Mouse (Mus musculus) hindbrain, postnatal 0 days (tissue): ENCODE measurements around the gene Arid1a. TPM values are rescaled to one million over a fixed set of nuclear protein-coding genes. Genes with fewer than 3 reads are reported as not detected.

Experiments
- ATAC-seq: fragments of 200-750 bp; cut with Nextera tagmentation; 2 replicates; pipeline ENCODE4 v1.8.0; 2017; ENCODE audit warnings: mild to moderate bottlenecking, moderate TSS enrichment, moderate library complexity
- DNase-seq: peaks from one replicate; pipeline ENCODE4 v3.0.0-alpha.2; 2015; ENCODE audit warnings: low spot score
- H3K27ac ChIP-seq: fragments of 300-500 bp; sonication (generic); 2 replicates; pipeline ENCODE4 v1.5.1; 2014; ENCODE audit warnings: mild to moderate bottlenecking
- H3K27me3 ChIP-seq: fragments of 300-500 bp; sonication (generic); 2 replicates; pipeline ENCODE4 v1.6.1; 2014; ENCODE audit warnings: low read length, mixed read lengths; ENCODE audit not compliant: insufficient read depth
- H3K36me3 ChIP-seq: fragments of 300-500 bp; sonication (generic); 2 replicates; pipeline ENCODE4 v1.6.1; 2014; ENCODE audit warnings: low read length, mixed read lengths; ENCODE audit not compliant: insufficient read depth
- H3K4me1 ChIP-seq: fragments of 300-500 bp; sonication (generic); 2 replicates; pipeline ENCODE4 v1.6.1; 2014; ENCODE audit warnings: antibody characterized with exemption, low read length, mixed read lengths; ENCODE audit not compliant: insufficient read depth
- H3K4me2 ChIP-seq: fragments of 300-500 bp; sonication (generic); 2 replicates; pipeline ENCODE4 v1.6.1; 2014; ENCODE audit warnings: low read depth, mild to moderate bottlenecking, low read length, moderate library complexity, mixed read lengths
- H3K4me3 ChIP-seq: fragments of 300-500 bp; sonication (generic); 2 replicates; pipeline ENCODE4 v1.5.1; 2014; ENCODE audit warnings: low read length
- H3K9ac ChIP-seq: fragments of 300-500 bp; sonication (generic); replicated peaks from 2 replicates; pipeline ENCODE4 v1.6.1; 2014; ENCODE audit warnings: mild to moderate bottlenecking, low read length, moderate library complexity, mixed read lengths
- H3K9me3 ChIP-seq: fragments of 300-500 bp; sonication (generic); 2 replicates; pipeline ENCODE4 v1.6.1; 2016; ENCODE audit warnings: low read length, mixed read lengths
- CTCF ChIP-seq: IDR thresholded peaks from 2 replicates; pipeline ENCODE4 v1.5.1; 2016; ENCODE audit warnings: antibody characterized with exemption, control low read depth, low read depth
- WGBS: fragments of 180-500 bp; shearing (Covaris S2); extraction: QIAGEN DNeasy Blood & Tissue Kit; methylation state at CpG from one replicate; pipeline ENCODE4 v1.1.7; 2014; 5-methylcytosine and 5-hydroxymethylcytosine counted together
- polyA plus RNA-seq: library from polyadenylated mRNA; unstranded; fragments of >200 nt; fragmentation: Nextera tagmentation; extraction: Ambion mirVana; gene quantifications from 2 replicates; pipeline ENCODE4 v1.2.1, GENCODE M21; 2015
- total RNA-seq: library from RNA; depleted of rRNA; stranded (reverse); fragments of >200 nt; gene quantifications from 2 replicates; pipeline ENCODE4 v1.2.3, GENCODE M21; 2014

Gene Arid1a
- total and polyA plus RNA-seq, 2 experiments from 2014 or later = 17.6 to 54.1 TPM

DNA sequence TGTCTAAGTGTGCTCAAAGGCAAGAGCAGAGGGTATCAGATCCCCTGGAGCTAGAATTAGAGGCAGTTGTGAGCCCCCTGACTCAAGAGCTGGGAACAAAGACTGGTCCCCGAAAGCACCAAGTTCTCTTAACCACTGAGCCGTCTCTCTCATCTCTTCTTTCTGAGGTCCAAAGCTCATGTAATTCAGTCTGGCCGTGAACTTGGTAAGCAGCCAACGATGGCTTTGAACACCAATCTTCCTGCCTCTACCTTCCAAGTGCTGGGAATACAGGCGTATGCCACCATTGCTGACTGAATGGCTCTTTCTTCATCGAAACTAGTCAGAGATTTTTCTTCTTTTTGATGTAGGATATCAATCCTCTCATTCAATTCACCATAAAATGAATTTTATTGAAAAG, 6.5 kb upstream of the Arid1a start:
- Histone ChIP-seq H3K36me3 (no peaks in the 10 kb centered on the region), H3K4me3 (no peak overlapping the region), H3K9ac (no peak overlapping the region), H3K9me3 (no peaks in the 10 kb centered on the region), H3K27me3 (no peaks in the 10 kb centered on the region), H3K27ac (no peak overlapping the region), H3K4me2 (no peak overlapping the region), H3K4me1 (no peaks in the 10 kb centered on the region)
- ATAC-seq (no peak), DNase-seq (no peak)
- 66% methylated on average over 6 of the region's 6 CpGs for WGBS
- TF ChIP-seq CTCF = no peak

GRCm38 (mm10) chr4:133759659-133760058, 3.1 kb upstream of the Arid1a start:
- TF ChIP-seq CTCF = no peak
- no peaks in the 10 kb centered on the region for H3K27me3 ChIP-seq

DNA sequence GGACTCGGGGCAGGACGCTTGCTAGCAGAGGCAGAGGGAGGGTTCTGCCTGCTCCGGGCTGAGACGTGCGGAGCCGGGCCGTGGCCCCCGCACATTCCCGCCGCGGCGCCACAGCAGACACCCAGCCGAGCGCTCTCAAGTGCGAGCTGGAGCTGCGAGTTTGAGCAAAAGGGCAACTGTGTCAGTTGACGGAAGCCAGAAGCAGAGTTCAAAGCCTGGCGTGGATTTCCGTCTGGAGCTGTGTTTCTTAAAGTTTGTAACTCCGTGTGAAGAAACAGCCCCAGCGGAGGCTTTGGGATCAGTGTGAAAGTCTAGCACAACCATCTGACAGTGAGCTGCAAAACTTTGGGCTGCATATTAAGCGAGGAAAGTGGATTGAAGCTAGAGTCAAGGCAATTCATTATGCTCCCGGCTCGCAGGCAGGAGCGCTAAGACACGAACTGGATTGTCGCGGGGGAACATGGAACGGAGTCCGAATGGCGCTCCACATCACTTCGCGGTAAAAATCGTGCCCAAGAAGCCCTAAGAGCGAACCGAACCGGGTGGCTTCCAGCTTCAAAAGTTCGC, 783 bp upstream of the Arid1a start:
- no peaks in the 10 kb centered on the region for H3K27me3 ChIP-seq
- TF ChIP-seq CTCF = no peak
- H3K4me1 ChIP-seq = peaks cover 17% of the 10 kb centered on the region
- H3K4me2 ChIP-seq = peak overlapping the region; percentile 90
- DNase-seq = peak; percentile 96
- peak; percentile 60 for ATAC-seq
- peak overlapping the region; percentile 98 for H3K27ac ChIP-seq
- H3K9me3 ChIP-seq = no peaks in the 10 kb centered on the region
- H3K9ac ChIP-seq = peak overlapping the region; percentile 63
- no peaks in the 10 kb centered on the region for H3K36me3 ChIP-seq
- WGBS = under 1% methylated on average over 38 of the region's 38 CpGs
- H3K4me3 ChIP-seq = peak overlapping the region; percentile 56

More at GRCm38 (mm10) chr4:133759659-133760058, 3.1 kb upstream of the Arid1a start:
- Histone ChIP-seq H3K27ac (no peak overlapping the region), H3K9me3 (no peaks in the 10 kb centered on the region), H3K4me2 (no peak overlapping the region), H3K4me3 (no peak overlapping the region), H3K9ac (no peak overlapping the region), H3K4me1 (peaks cover 14% of the 10 kb centered on the region), H3K36me3 (no peaks in the 10 kb centered on the region)
- ATAC-seq (no peak), DNase-seq (no peak)
- 87% methylated on average over 8 of the region's 8 CpGs for WGBS

GRCm38 (mm10) chr4:133755861-133756371, 653 bp downstream of the Arid1a start:
- Histone ChIP-seq H3K27ac (peak overlapping the region; percentile 98), H3K4me2 (peak overlapping the region; percentile 90), H3K9ac (peak overlapping the region; percentile 63; the same call in 1 of the 2 replicates), H3K4me3 (peak overlapping the region; percentile 56), H3K36me3 (no peaks in the 10 kb centered on the region), H3K27me3 (no peaks in the 10 kb centered on the region), H3K9me3 (no peaks in the 10 kb centered on the region), H3K4me1 (peaks cover 17% of the 10 kb centered on the region)
- 6% methylated on average over 11 of the region's 11 CpGs for WGBS
- TF ChIP-seq CTCF = no peak
- no peak for ATAC-seq
- DNase-seq = peak; percentile 59

DNA sequence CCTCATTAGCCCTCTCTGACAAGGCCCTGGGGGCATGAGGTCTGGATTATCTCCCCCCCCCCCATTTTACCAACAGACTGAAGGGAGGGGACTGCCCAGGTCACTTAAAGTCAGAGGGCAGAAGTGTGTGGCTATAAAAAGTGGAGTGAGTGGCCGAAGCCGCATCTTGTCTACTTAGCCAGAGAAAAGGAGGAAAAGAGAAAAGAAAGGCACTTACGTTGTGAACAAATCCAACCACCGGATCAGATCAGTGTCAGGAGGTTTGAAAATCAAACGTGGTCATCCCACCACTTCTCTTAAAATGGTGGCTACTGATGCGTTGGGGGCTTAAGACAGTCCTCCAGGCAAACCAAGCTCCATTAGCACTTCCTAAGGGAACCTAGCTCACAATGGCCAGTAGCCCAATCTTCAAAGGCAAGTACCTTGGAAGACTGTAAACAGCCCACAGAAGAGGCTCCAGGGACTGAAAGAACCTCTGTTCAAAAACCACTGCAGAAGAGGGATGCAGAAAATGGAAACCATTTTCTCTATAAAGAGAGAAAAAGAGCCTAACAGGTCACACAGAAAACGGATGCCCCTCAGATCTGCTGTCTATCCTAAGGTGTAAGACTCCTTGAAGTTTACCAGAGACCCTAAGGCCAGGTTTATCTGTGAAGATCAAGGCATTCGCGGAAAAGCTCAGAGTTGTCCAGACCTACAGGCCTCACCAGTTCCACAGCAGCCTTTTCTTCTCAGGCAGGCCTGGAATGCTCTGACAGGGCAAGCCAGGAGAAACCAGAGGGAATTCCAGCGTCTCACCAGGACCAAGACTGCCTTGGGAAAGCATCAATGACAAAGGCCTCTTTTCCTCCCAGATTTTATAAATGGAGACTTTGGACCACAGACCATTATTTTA, 1.5 kb downstream of the Arid1a start:
- Histone ChIP-seq H3K9ac (peak overlapping the region; percentile 100), H3K36me3 (no peaks in the 10 kb centered on the region), H3K4me3 (peak overlapping the region; percentile 100), H3K27ac (peak overlapping the region; percentile 98), H3K27me3 (no peaks in the 10 kb centered on the region), H3K4me2 (peak overlapping the region; percentile 90), H3K9me3 (no peaks in the 10 kb centered on the region), H3K4me1 (peaks cover 24% of the 10 kb centered on the region)
- DNase-seq = no peak
- no peak for TF ChIP-seq CTCF
- 13% methylated on average over 10 of the region's 10 CpGs for WGBS
- no peak for ATAC-seq

DNA sequence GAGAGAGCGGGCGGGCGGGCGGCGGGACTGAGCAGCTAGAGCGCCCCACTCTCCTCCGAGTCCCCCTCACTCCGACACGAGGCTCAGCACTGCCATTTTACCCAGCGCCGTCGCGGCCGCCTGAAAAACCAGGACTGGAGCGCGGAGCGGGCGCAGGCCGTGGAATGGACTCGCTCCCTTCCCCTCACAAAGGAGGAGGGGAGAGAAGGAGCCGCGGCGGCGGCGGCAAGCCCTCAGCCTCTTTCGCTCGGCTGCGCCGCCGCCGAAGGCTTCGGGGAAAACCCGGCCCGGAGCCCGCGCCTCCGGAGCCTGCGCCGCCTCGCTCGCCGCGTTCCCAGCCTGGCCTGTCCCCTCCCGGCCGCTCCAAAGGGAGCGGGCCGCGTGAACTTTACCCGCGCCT, 2.3 kb downstream of the Arid1a start:
- H3K4me3 ChIP-seq = peak overlapping the region; percentile 100
- WGBS = under 1% methylated on average over 17 of the region's 50 CpGs
- peaks cover 26% of the 10 kb centered on the region for H3K4me1 ChIP-seq
- H3K27me3 ChIP-seq = no peaks in the 10 kb centered on the region
- H3K36me3 ChIP-seq = no peaks in the 10 kb centered on the region
- no peak for TF ChIP-seq CTCF
- H3K9ac ChIP-seq = peak overlapping the region; percentile 100
- H3K27ac ChIP-seq = peak overlapping the region; percentile 98
- peak overlapping the region; percentile 90 for H3K4me2 ChIP-seq
- DNase-seq (peak; percentile 98), ATAC-seq (peak; percentile 88)
- no peaks in the 10 kb centered on the region for H3K9me3 ChIP-seq
